Mouse (Mus musculus): ENCODE data around the gene Pnkp.
"Not testable (repeated sequence)": the region's sequence is repeated elsewhere in the genome, so short reads cannot be mapped to it uniquely, and the experiment has no call there.

Gene Pnkp

DNA sequence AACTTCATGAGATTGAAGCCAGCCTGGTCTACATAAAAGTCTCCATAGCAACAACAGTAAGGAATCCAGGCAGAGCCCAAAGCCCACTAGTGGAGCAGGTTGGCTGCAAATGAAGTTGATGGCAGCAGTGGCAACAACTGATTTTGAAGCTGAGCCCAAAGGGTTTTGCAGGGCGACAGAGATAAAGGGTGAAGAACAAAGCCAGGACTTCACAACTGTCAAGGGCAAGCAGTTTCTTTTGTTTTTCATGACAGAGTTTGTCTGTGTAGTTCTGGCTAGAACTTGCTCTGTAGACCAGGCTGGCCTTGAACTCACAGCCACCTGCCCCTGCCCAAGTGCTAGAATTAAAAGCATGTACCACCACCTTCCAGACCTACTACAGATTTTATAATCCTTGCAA is 14.2 kb downstream of the Pnkp start:
- DNase-seq, result no peak

- DNase-seq, result not testable (repeated sequence)
Measured at GRCm38 (mm10) chr7:44871774-44872173, 14.8 kb downstream of the Pnkp start.

DNA sequence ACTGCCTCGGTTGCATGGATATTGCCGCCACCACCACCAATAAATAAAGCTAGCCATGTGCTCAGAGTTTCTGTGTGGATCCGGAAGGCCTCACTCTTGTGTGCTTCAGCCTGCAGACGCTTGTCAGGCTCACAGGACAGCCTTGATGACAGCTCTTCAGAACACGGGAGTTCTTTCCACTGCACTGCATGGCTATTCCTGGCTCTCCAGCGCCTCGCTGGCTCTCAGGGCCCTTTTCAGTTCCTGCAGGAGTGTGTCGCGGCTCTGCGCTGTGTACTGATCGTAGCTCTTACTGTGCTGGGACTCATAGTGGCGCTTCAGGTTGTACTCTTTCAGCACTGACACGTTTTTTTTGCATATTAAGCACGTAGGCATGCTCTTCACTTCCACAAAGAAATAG is 20.9 kb downstream of the Pnkp start:
- no peak for DNase-seq

DNA sequence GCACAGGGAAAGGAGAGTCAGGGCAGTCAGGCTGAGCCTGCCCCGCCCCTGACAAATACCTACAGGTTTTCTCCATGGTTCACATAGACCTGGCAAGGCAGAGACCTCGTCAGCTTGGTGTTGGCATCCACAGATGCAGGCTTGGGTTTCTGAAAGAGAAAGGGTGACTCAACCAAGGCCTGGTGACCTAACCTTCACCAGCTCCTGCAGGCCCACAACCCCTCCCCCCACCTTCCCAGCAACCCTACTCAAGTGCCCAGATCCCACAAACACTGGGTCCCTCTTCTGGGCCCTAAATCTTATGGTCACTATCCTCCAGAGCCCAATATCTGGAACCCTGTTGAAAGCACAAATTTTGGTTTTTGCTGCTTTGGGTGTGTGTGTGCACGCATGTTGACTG is 26.1 kb downstream of the Pnkp start:
- no peak for DNase-seq

DNA sequence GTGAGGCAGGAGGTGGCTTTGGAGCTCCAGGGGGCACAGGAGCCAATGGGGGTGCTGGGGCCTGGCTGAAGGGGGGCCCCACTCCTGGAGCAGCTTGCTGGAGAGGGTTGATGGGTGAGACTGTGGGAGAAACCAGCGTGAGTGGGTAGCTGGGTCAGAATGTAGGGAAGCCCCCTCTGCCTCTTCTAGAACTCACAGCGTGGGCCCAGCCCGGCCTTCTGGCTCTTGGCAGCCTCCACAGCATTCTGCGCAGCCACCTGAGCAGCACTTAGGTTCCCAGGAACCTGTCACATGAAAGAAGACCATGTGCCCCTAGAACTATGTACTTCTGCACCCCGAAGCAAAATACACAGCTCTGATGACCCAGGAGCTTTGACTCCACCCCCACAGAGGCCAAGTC is 27.7 kb downstream of the Pnkp start:
- DNase-seq, result no peak

DNA sequence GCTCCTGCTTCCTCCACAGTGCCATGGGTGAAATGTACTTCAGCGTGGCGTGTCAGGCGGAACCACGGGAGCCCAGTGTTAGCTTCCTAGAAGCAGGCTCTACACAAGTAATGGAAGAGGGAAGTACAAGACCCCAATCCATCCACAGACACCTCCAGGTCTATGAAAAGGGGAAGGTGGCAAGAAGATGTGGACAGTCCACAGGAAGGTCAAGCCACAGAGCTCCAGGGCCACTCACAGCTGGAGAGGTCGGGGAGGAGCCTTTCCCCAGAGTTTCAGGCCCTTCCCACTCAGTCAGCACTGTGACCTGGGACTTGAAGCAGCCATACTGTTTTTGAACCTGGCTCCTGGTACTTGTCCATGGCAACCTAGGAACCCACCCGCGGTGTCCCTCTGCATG is 30.0 kb downstream of the Pnkp start:
- DNase-seq, result no peak

DNA sequence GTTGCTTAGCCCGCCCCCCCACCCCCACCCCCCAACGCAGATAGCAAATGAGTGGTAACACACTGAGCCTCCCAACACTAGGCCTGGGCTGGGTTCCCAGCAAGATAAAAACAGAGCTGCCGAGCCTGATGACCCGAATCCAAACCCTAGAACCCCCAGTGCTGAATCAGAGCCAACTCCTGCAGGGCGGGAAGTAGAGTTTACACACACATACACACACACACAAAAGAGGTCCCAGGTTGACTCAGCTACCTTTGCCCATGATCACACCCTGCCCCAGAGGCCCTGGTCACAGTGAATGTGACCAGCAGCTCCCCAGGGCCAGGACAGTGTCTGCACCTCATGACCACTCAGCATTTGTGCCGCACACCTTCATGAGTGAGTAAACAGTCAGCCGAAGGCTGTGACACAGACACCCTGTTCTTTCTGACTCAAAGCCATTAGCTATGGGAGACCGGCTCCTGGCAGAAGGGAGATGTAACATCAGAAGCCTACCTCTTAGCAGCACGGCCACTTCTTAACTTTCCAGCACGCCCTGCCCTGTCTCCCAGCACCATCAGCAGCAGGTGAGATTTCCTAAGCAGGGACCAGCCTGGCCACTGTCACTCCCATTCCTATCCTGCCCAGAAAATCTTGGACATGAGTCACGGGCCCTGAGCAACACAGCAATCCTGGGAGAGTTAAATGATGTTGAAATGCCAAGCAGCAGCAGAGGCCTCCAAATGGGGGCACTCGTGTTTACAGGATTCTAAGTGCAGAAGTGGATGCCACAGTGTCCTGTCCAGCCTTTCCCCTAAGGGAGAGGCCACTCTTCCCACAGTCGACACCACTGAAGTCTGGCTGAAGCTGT is 31.5 kb downstream of the Pnkp start:
- DNase-seq, result no peak

DNA sequence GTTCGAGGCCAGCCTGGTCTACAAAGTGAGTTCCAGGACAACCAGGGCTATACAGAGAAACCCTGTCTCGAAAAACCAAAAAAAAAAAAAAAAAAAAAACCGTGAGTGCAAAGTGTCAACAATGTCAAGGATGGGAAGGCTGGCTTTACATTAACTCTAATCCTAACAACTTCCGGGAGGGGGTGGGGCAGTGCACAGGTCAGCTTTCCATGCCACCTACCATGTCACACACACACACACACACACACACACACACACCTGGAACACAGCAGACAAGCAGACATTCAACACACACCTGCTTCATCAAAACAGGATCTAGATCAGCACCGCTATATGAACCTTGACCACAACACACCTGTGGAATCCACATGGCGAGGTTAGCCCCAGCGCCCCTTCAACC is 33.2 kb downstream of the Pnkp start:
- no peak for DNase-seq

GRCm38 (mm10) chr7:44890737-44891136 is 33.8 kb downstream of the Pnkp start:
- DNase-seq, result no peak

- DNase-seq, result no peak
Measured at GRCm38 (mm10) chr7:44891611-44892010, 34.7 kb downstream of the Pnkp start.

GRCm38 (mm10) chr7:44892276-44892921 is 35.5 kb downstream of the Pnkp start, which contains the start of gene Med25:
Gene Med25 (minus strand): TSS chr7:44892712.
- DNase-seq, result peak; percentile 98

GRCm38 (mm10) chr7:44893197-44893596 is 36.3 kb downstream of the Pnkp start:
- DNase-seq, result no peak

- DNase-seq, result no peak
Measured at GRCm38 (mm10) chr7:44894175-44894574, 37.2 kb downstream of the Pnkp start.

DNA sequence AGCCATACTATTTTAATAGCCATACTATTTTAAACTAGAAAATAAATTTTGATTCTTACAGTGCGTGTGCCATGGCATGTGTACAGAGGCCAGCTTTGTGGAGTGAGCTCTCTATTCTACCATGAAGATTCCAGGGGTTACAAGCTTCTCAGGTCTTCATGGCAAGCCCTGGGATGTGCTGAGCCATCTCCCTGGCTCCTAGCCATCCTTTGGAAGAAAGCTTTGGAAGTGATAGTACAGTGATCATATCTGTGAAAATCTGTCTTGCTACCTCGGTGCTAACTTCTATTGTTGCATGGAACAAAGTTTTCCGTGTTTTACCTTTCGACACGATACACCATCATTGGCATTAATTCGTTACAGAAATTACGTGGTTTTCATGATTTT is 38.3 kb downstream of the Pnkp start:
- no peak for DNase-seq

GRCm38 (mm10) chr7:44895593-44896434 is 38.9 kb downstream of the Pnkp start, which contains the start of gene Fuz:
Gene Fuz (plus strand): TSS chr7:44896079.
- peak; percentile 99 for DNase-seq

GRCm38 (mm10) chr7:44896499-44896898 is 39.6 kb downstream of the Pnkp start:
- no peak for DNase-seq

DNA sequence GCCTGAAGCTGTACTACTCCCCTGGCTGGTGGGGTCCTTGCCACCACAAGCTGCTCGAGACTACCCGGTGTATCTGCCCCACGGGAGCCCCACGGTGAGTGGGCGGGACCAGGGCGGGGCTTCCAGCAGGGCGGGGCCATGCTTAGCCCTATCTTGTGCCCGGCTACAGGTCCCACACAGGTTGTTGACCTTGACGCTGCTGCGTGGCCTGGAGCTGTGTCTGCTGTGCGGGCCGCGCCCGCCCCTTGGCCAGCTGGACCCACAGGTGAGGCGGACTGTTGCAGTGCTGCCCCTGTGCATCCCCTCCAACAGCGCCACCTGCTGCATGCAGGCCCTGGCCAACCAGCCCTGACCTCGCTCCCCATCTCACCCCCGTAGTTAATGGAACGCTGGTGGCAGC is 41.7 kb downstream of the Pnkp start:
- DNase-seq, result peak; percentile 28

- no peak for DNase-seq
Measured at GRCm38 (mm10) chr7:44900632-44901031, 43.7 kb downstream of the Pnkp start.

DNA sequence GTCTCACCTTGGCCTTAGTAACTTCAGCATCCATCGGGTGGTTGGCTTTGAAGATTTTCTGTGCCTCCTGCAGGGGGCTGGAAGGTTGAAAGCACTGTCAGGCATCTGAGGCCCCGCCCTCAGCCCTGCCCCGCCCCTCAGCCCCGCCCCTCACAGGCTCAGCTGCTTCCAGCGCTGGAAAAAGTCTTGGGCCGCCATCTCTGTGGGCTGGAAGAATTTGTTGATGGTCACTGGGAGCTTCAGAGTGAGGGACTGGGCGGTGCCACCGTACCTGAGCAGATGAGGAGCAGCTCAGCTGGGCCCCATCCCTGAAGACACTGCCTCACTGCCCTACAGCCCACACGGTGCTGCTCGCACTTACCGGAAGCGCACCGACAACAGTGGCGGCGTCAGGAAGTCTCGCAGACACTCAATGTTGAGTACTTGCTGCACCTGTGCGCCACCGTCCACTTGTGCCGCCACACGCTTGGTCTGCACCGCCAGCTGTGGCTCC is 44.3 kb downstream of the Pnkp start:
- DNase-seq, result peak; percentile 82

DNA sequence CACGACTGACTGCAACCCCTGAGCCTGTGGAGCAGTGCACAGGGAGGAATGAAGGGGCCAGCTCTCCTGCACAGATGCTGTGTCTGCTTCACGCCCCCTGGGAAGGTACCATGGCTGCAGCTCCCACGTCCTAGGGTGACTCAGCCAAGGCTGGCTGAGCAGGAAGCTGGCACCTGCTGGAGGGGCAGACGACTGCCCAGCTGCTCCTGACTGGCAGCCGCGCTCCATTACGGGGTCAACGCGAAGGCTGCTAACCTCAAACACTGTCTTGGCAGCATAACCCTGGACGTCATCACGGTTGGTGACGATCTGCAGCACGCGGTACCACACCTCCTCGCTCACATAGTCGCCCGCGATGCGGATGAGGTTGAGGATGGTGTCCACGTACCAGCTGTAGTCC is 48.5 kb downstream of the Pnkp start:
- DNase-seq, result no peak

- DNase-seq, result no peak
Measured at GRCm38 (mm10) chr7:44908706-44909476, 52.0 kb downstream of the Pnkp start.

All from retina, postnatal 1 day (tissue).